Mouse (Mus musculus) testis, adult 2 months (tissue): ENCODE measurements around the gene Slc10a1. TPM values are rescaled to one million over a fixed set of nuclear protein-coding genes. Genes with fewer than 3 reads are reported as not detected.
"Not testable (repeated sequence)": the region's sequence is repeated elsewhere in the genome, so short reads cannot be mapped to it uniquely, and the experiment has no call there.

Source experiments
- H3K27ac ChIP-seq: fragments of 200-500 bp; 2 replicates; pipeline ENCODE4 v1.5.1; 2012; ENCODE audit warnings: low read depth, low read length; ENCODE audit not compliant: control insufficient read depth, insufficient read depth
- H3K27me3 ChIP-seq: fragments of 200-500 bp; 2 replicates; pipeline ENCODE4 v1.6.1; 2012; ENCODE audit warnings: mild to moderate bottlenecking, low read length, moderate library complexity; ENCODE audit not compliant: control insufficient read depth, insufficient read depth
- H3K36me3 ChIP-seq: fragments of 200-500 bp; 2 replicates; pipeline ENCODE4 v1.6.1; 2012; ENCODE audit warnings: mild to moderate bottlenecking, low read length; ENCODE audit not compliant: control insufficient read depth, insufficient read depth
- H3K4me1 ChIP-seq: fragments of 200-500 bp; 2 replicates; pipeline ENCODE4 v1.6.1; 2012; ENCODE audit warnings: low read length; ENCODE audit not compliant: control insufficient read depth, insufficient read depth
- H3K4me3 ChIP-seq: fragments of 200-500 bp; 2 replicates; pipeline ENCODE4 v1.5.1; 2012; ENCODE audit warnings: low read depth, mild to moderate bottlenecking, low read length, moderate library complexity, mixed read lengths; ENCODE audit not compliant: control insufficient read depth
- CTCF ChIP-seq: fragments of 200-500 bp; IDR thresholded peaks from 2 replicates; pipeline ENCODE4 v1.5.1; 2012; ENCODE audit warnings: low read depth, mild to moderate bottlenecking, inconsistent platforms, low read length, moderate library complexity; ENCODE audit not compliant: control insufficient read depth, insufficient read depth, insufficient replicate concordance
- POLR2A ChIP-seq: fragments of 200-500 bp; IDR thresholded peaks from 2 replicates; pipeline ENCODE4 v1.6.1; 2012; ENCODE audit warnings: low read depth, mild to moderate bottlenecking, inconsistent platforms, low read length, moderate library complexity; ENCODE audit not compliant: control insufficient read depth
- polyA plus RNA-seq: library from polyadenylated mRNA; depleted of rRNA; stranded (reverse); fragments of >200 nt; gene quantifications from 2 replicates; pipeline ENCODE4 v1.2.3, GENCODE M21; 2012

Gene Slc10a1
- polyA plus RNA-seq, 1 experiment: 0.10 TPM

GRCm38 (mm10) chr12:80966059-80966838 is 2.3 kb downstream of the Slc10a1 start:
- no peaks in the 10 kb centered on the region for H3K36me3 ChIP-seq
- H3K4me3 ChIP-seq: no peak overlapping the region
- no peaks in the 10 kb centered on the region; the same call in 1 of the 2 replicates for H3K4me1 ChIP-seq
- H3K27ac ChIP-seq: no peak overlapping the region
- no peak for TF ChIP-seq CTCF
- no peaks in the 10 kb centered on the region for H3K27me3 ChIP-seq

GRCm38 (mm10) chr12:80962566-80962965 is 5.9 kb downstream of the Slc10a1 start:
- Histone ChIP-seq H3K4me1 (no peaks in the 10 kb centered on the region; the same call in 1 of the 2 replicates), H3K4me3 (no peak overlapping the region), H3K27me3 (no peaks in the 10 kb centered on the region), H3K36me3 (no peaks in the 10 kb centered on the region), H3K27ac (no peak overlapping the region)
- TF ChIP-seq POLR2A (no peak), CTCF (no peak)

DNA sequence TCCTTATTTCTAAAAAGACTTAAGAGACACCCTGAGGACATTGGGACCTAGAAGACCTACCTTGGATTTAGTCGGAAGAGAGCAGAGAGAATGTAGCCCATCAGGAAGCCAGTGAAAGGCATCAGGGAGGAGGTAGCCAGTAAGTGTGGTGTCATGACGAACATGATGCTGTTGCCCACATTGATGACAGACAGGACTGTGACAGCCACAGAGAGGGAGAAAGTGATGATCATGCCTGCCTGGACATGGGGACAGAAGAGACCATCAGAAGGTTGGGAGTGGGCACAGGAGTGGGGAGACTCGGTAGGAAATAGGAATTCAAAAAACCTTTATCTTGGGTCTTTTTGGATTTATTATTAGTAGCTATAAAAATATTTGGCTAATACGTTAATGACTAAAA is 10.5 kb downstream of the Slc10a1 start:
- Histone ChIP-seq H3K4me1 (no peaks in the 10 kb centered on the region), H3K27ac (no peak overlapping the region), H3K36me3 (no peaks in the 10 kb centered on the region), H3K27me3 (no peaks in the 10 kb centered on the region), H3K4me3 (no peak overlapping the region)
- TF ChIP-seq CTCF: no peak
- TF ChIP-seq POLR2A: no peak

DNA sequence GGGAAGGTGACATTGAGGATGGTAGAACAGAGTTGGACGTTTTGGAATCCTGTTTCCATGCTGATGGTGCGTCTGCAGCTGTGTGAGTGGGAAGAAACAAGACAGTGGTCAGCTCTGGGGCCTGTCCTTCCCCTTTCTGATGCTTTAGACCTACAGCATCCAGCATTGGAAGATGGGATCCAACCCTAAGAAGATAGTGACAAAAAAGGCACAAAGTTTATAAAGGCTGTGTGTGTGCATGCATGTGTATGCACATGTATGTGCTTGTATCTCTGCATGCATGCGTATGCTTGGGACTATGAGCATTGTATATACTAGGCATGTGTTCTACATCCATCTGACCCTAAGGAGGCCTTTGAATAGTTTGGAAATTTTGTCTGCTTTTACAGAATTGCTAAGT is 12.5 kb downstream of the Slc10a1 start:
- H3K4me3 ChIP-seq: no peak overlapping the region
- no peak for TF ChIP-seq CTCF
- TF ChIP-seq POLR2A: no peak
- no peaks in the 10 kb centered on the region; the same call in 1 of the 2 replicates for H3K36me3 ChIP-seq
- H3K27ac ChIP-seq: no peak overlapping the region
- H3K27me3 ChIP-seq: no peaks in the 10 kb centered on the region
- no peaks in the 10 kb centered on the region for H3K4me1 ChIP-seq

DNA sequence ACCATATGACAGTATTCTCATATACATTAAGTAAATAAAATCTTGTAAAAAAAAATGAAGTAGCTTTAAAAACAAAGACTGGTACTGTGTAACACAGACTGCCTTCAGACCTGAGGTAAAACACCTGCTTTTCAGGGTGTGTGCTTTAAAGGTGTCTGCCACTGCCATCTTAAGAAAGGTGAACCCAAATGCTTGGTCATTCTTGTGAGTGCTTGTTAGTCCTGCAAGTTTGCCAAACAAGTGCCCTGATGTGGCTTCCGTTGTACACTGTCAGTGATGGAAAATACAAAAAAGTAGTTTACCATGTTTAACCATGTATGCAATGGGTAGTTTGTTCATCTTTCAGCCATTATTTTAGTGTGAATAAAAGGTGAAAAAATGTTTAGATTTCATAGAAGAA is 16.0 kb downstream of the Slc10a1 start:
- Histone ChIP-seq H3K27me3 (no peaks in the 10 kb centered on the region), H3K4me1 (no peaks in the 10 kb centered on the region), H3K36me3 (peaks cover 4% of the 10 kb centered on the region), H3K27ac (no peak overlapping the region), H3K4me3 (no peak overlapping the region)
- TF ChIP-seq CTCF: no peak
- no peak for TF ChIP-seq POLR2A

DNA sequence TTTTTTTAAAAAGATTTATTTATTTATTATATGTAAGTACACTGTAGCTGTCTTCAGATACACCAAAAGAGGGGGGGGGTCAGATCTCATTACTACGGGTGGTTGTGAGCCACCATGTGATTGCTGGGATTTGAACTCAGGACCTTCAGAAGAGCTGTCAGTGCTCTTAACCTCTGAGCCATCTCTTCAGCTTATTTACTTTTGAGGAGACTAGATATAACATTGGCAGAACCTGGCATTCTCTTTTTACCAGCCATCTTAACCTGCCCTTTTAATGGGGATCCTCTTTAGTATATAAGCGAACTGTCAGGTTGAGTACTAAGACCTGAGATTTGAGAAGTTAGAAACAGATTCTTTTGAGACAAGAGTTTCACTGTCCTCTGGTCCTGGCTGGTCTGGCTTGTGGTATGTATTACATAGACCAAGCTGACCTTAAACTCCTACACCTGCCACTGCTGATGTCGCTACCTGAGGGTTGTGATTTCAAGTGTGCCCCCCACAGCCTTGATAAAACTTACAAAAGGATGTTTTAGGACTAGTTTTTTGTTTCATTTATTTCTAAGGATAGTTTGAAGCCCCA is 16.8 kb downstream of the Slc10a1 start:
- no peak overlapping the region for H3K27ac ChIP-seq
- TF ChIP-seq CTCF (no peak), POLR2A (no peak)
- no peaks in the 10 kb centered on the region for H3K27me3 ChIP-seq
- H3K4me3 ChIP-seq: no peak overlapping the region
- no peaks in the 10 kb centered on the region for H3K4me1 ChIP-seq
- peaks cover 10% of the 10 kb centered on the region for H3K36me3 ChIP-seq

DNA sequence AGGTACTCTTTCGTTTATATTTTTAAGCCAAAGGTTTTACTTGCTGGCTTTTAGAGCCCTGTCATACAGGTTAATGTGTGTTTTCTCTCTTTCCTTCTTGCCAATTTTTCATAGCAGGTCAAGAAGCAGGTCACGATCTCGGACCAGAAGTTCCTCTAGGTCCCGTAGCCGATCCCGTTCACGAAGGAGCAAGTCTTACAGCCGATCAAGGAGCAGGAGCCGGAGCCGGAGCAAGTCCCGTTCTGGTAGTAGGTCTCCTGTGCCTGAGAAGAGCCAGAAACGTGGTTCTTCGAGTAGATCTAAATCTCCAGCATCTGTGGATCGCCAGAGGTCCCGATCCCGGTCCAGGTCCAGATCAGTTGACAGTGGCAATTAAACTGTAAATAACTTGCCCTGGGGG is 18.9 kb downstream of the Slc10a1 start:
- H3K4me3 ChIP-seq: peak overlapping the region; percentile 6; the same call in 1 of the 2 replicates
- not testable (repeated sequence) for H3K27ac ChIP-seq, H3K36me3 ChIP-seq, H3K27me3 ChIP-seq, H3K4me1 ChIP-seq

DNA sequence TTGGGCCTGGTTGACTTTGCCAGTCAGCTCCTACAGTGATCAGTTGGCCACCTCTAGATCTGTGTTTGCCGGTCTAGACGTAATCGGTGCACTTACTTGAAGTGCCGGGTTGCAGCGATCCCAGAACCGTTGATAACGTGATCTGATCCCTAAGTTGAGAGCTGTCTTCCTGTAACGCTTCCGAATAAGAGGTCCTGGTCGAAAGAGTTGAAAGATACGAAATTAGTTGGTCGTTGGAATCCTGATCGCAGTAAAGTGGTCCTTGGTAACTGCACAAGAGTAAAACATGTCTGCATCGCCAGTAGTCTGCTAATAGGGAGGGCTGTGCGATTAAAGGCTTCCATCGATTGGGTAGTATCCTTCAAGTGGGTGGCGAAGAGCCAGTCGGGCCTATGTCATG is 20.3 kb downstream of the Slc10a1 start:
- Histone ChIP-seq H3K4me1 (no peaks in the 10 kb centered on the region), H3K27ac (peak overlapping the region; percentile 39; the same call in 1 of the 2 replicates), H3K27me3 (no peaks in the 10 kb centered on the region), H3K4me3 (peak overlapping the region; percentile 85), H3K36me3 (peaks cover 10% of the 10 kb centered on the region)
- no peak for TF ChIP-seq CTCF
- no peak for TF ChIP-seq POLR2A
